Mouse (Mus musculus) adrenal gland, postnatal 25 days (tissue): ENCODE results near the gene Tm9sf3. TPM values are rescaled to one million over a fixed set of nuclear protein-coding genes. Genes with fewer than 3 reads are reported as not detected.
"Not testable (repeated sequence)": the region's sequence is repeated elsewhere in the genome, so short reads cannot be mapped to it uniquely, and the experiment has no call there.

Experiments
- DNase-seq: peaks from one replicate; pipeline ENCODE4 v3.0.0; 2021; ENCODE audit warnings: mixed read lengths
- long read RNA-seq: library from polyadenylated mRNA; stranded (forward); transcript quantifications from one replicate; pipeline ENCODE4 v2.0.0, GENCODE M21; 2021
- total RNA-seq: library from RNA; stranded (reverse); gene quantifications from 2 replicates; pipeline ENCODE4 v1.2.3, GENCODE M21; 2021

Tm9sf3 gene
- total RNA-seq = 169 and 186 TPM in 2 replicates
- long read RNA-seq, full-length matches to known transcripts = 379 of 415 reads
- long read RNA-seq, partial matches to known transcripts = 11 of 415 reads
- long read RNA-seq, other reads (novel, unspliced or antisense) = 25 of 415 reads

- DNase-seq = peak; percentile 92
Measured at GRCm38 (mm10) chr19:41263630-41264295, at the start of gene Tm9sf3. TSS of gene Tm9sf3 (minus strand) at chr19:41263997.

- DNase-seq = not testable (repeated sequence)
Measured at GRCm38 (mm10) chr19:41312587-41312986, 48.8 kb upstream of the Tm9sf3 start.

GRCm38 (mm10) chr19:41312027-41312426 is 48.2 kb upstream of the Tm9sf3 start:
- DNase-seq = no peak

- peak; percentile 41 for DNase-seq
Measured at GRCm38 (mm10) chr19:41310971-41311703, 47.3 kb upstream of the Tm9sf3 start.

- no peak for DNase-seq
Measured at GRCm38 (mm10) chr19:41303933-41304332, 40.1 kb upstream of the Tm9sf3 start.

- DNase-seq = no peak
Measured at GRCm38 (mm10) chr19:41303433-41303832, 39.6 kb upstream of the Tm9sf3 start.

GRCm38 (mm10) chr19:41301856-41302255 is 38.1 kb upstream of the Tm9sf3 start:
- DNase-seq = no peak

- DNase-seq = no peak
Measured at GRCm38 (mm10) chr19:41299446-41299845, 35.6 kb upstream of the Tm9sf3 start.

GRCm38 (mm10) chr19:41290952-41291619 is 27.3 kb upstream of the Tm9sf3 start:
- DNase-seq = no peak

GRCm38 (mm10) chr19:41288568-41288967 is 24.8 kb upstream of the Tm9sf3 start:
- DNase-seq = no peak

- no peak for DNase-seq
Measured at GRCm38 (mm10) chr19:41287224-41287623, 23.4 kb upstream of the Tm9sf3 start.

- no peak for DNase-seq
Measured at GRCm38 (mm10) chr19:41284515-41284914, 20.7 kb upstream of the Tm9sf3 start.

- no peak for DNase-seq
Measured at GRCm38 (mm10) chr19:41282718-41283117, 18.9 kb upstream of the Tm9sf3 start.

- no peak for DNase-seq
Measured at GRCm38 (mm10) chr19:41282216-41282615, 18.4 kb upstream of the Tm9sf3 start.

- DNase-seq = no peak
Measured at GRCm38 (mm10) chr19:41279724-41280244, 16.0 kb upstream of the Tm9sf3 start.

GRCm38 (mm10) chr19:41278606-41279005 is 14.8 kb upstream of the Tm9sf3 start:
- no peak for DNase-seq

- DNase-seq = no peak
Measured at GRCm38 (mm10) chr19:41275588-41275987, 11.8 kb upstream of the Tm9sf3 start.

GRCm38 (mm10) chr19:41270906-41271305 is 7.1 kb upstream of the Tm9sf3 start:
- DNase-seq = no peak

GRCm38 (mm10) chr19:41270151-41270727 is 6.4 kb upstream of the Tm9sf3 start:
- no peak for DNase-seq

GRCm38 (mm10) chr19:41266251-41266901 is 2.6 kb upstream of the Tm9sf3 start:
- no peak for DNase-seq

- DNase-seq = no peak
Measured at GRCm38 (mm10) chr19:41264331-41264799, 568 bp upstream of the Tm9sf3 start.
